Mouse (Mus musculus) c-Kit-positive CD71-positive TER-119-negative erythroid progenitor cells, embryonic 14.5 days (primary cell): ENCODE results near the gene Yars.

Experiments used
- DNase-seq: peaks from one replicate; pipeline ENCODE4 v3.0.0-alpha.2; 2013; ENCODE audit warnings: low read depth

The Yars gene

GRCm38 (mm10) chr4:129189542-129190519 lies at the start of gene Yars, which contains the start of gene S100pbp:
Gene Yars, plus strand, starts transcription at chr4:129189760.
Gene S100pbp, minus strand, starts transcription at chr4:129189727.
- peak; percentile 97 for DNase-seq

GRCm38 (mm10) chr4:129140808-129141207 lies 48.8 kb upstream of the Yars start:
- peak; percentile 61 for DNase-seq

- DNase-seq = no peak
Observed at GRCm38 (mm10) chr4:129141560-129142438, 47.8 kb upstream of the Yars start.

- no peak for DNase-seq
Observed at GRCm38 (mm10) chr4:129142439-129143045, 47.0 kb upstream of the Yars start.

- DNase-seq = no peak
Observed at GRCm38 (mm10) chr4:129143509-129143908, 46.1 kb upstream of the Yars start.

GRCm38 (mm10) chr4:129144401-129145367 lies 44.9 kb upstream of the Yars start:
- DNase-seq = no peak

GRCm38 (mm10) chr4:129145411-129145810 lies 44.1 kb upstream of the Yars start:
- DNase-seq = no peak

- DNase-seq = no peak
Observed at GRCm38 (mm10) chr4:129145943-129146342, 43.6 kb upstream of the Yars start.

- no peak for DNase-seq
Observed at GRCm38 (mm10) chr4:129146392-129146791, 43.2 kb upstream of the Yars start.

GRCm38 (mm10) chr4:129147552-129148103 lies 41.9 kb upstream of the Yars start:
- DNase-seq = no peak

- DNase-seq = no peak
Observed at GRCm38 (mm10) chr4:129149321-129149720, 40.2 kb upstream of the Yars start.

GRCm38 (mm10) chr4:129151276-129151811 lies 38.2 kb upstream of the Yars start:
- no peak for DNase-seq

GRCm38 (mm10) chr4:129157541-129157940 lies 32.0 kb upstream of the Yars start:
- no peak for DNase-seq

- peak; percentile 44 for DNase-seq
Observed at GRCm38 (mm10) chr4:129158549-129158948, 31.0 kb upstream of the Yars start.

GRCm38 (mm10) chr4:129161076-129161475 lies 28.5 kb upstream of the Yars start:
- DNase-seq = no peak

- no peak for DNase-seq
Observed at GRCm38 (mm10) chr4:129161581-129162255, 27.8 kb upstream of the Yars start.

- no peak for DNase-seq
Observed at GRCm38 (mm10) chr4:129172529-129172928, 17.0 kb upstream of the Yars start.

GRCm38 (mm10) chr4:129179560-129179959 lies 10.0 kb upstream of the Yars start:
- no peak for DNase-seq

- no peak for DNase-seq
Observed at GRCm38 (mm10) chr4:129188041-129188659, 1.4 kb upstream of the Yars start.
